Mouse (Mus musculus): ENCODE results near the gene Ilk.

Gene Ilk

GRCm38 (mm10) chr7:105738948-105739347 is 2.6 kb downstream of the Ilk start:
- CTCF ChIA-PET = interaction anchor here in 2 of 4 experiments (0.7 to 1.2 kb wide), 2 partner anchors 39 to 88 kb away, joined by 3 to 6 read pairs; partner anchors contain the start of gene Dnhd1 (in 1 of the 2)

GRCm38 (mm10) chr7:105740089-105740795 is 3.9 kb downstream of the Ilk start:
- CTCF ChIA-PET = no interaction called here
- POLR2A ChIA-PET = interaction anchor here in 3 of 4 experiments (0.8 to 10.9 kb wide), 8 partner anchors 8 to 89 kb away, joined by 3 to 185 read pairs (median 6); partner anchors contain the start of genes Mrpl17 (in 2 of the 3), Tpp1 (in 2 of the 3) and Dnhd1 (in 1 of the 3)

More at GRCm38 (mm10) chr7:105738948-105739347, 2.6 kb downstream of the Ilk start:
- POLR2A ChIA-PET = interaction anchor here (0.7 to 10.9 kb wide), 13 partner anchors 9 to 1425 kb away, joined by 3 to 185 read pairs (median 6); partner anchors contain the start of genes Mrpl17 (in 2 of the 4), Tpp1 (in 2 of the 4), Arfip2 (in 1 of the 4) and Dnhd1 (in 1 of the 4)

- POLR2A ChIA-PET = interaction anchor here in 3 of 4 experiments (0.8 to 10.9 kb wide), 6 partner anchors 13 to 70 kb away, joined by 3 to 185 read pairs (median 11); partner anchors contain the start of genes Mrpl17 (in 2 of the 3) and Tpp1 (in 2 of the 3)
- CTCF ChIA-PET = no interaction called here
These were observed 4.5 kb downstream of the Ilk start for GRCm38 (mm10) chr7:105740851-105741250.

- ChIA-PET POLR2A (interaction anchor here in 2 of 4 experiments (0.9 to 10.9 kb wide), 5 partner anchors 12 to 69 kb away, joined by 3 to 185 read pairs (median 7); partner anchors contain the start of genes Mrpl17 (in 2 of the 2) and Tpp1 (in 2 of the 2)), CTCF (interaction anchor here in 1 of 4 experiments (1.8 kb wide), 1 partner anchor 10 kb away, joined by 5 read pairs; the partner anchor contains the start of gene Tpp1)
These were observed 5.6 kb downstream of the Ilk start for GRCm38 (mm10) chr7:105741978-105742377.

GRCm38 (mm10) chr7:105742539-105743215 is 6.3 kb downstream of the Ilk start:
- CTCF ChIA-PET = interaction anchor here in 2 of 4 experiments (1.3 to 1.8 kb wide), 2 partner anchors 9 to 67 kb away, joined by 3 to 5 read pairs; partner anchors contain the start of gene Tpp1 (in 1 of the 2)
- POLR2A ChIA-PET = interaction anchor here in 3 of 4 experiments (0.9 to 10.9 kb wide), 12 partner anchors 10 to 345 kb away, joined by 3 to 185 read pairs (median 15); partner anchors contain the start of genes Tpp1 (in 3 of the 3), Arfip2 (in 2 of the 3), Gm45799 (in 2 of the 3) and Mrpl17 (in 2 of the 3)

- ChIA-PET POLR2A (interaction anchor here (0.9 to 10.9 kb wide), 29 partner anchors 7 to 346 kb away, joined by 3 to 185 read pairs (median 5); partner anchors contain the start of genes Mrpl17 (in 3 of the 4), Tpp1 (in 3 of the 4), Arfip2 (in 2 of the 4) and Gm45799 (in 2 of the 4)), CTCF (interaction anchor here in 3 of 4 experiments (1.0 to 1.8 kb wide), 7 partner anchors 9 to 93 kb away, joined by 3 to 7 read pairs (median 4); partner anchors contain the start of genes Dnhd1 (in 2 of the 3), Mrpl17 (in 1 of the 3) and Tpp1 (in 1 of the 3))
These were observed 7.0 kb downstream of the Ilk start for GRCm38 (mm10) chr7:105743246-105743925.

- ChIA-PET POLR2A (interaction anchor here (0.5 to 10.9 kb wide), 33 partner anchors 8 to 1436 kb away, joined by 3 to 185 read pairs (median 5); partner anchors contain the start of genes Mrpl17 (in 3 of the 4), Tpp1 (in 3 of the 4), Arfip2 (in 2 of the 4) and Gm45799 (in 2 of the 4)), CTCF (interaction anchor here in 3 of 4 experiments (0.6 to 1.8 kb wide), 9 partner anchors 8 to 187 kb away, joined by 3 to 7 read pairs (median 4); partner anchors contain the start of genes Dnhd1 (in 3 of the 3), Mrpl17 (in 1 of the 3) and Tpp1 (in 1 of the 3))
These were observed 7.7 kb downstream of the Ilk start, which contains the start of gene Taf10 for GRCm38 (mm10) chr7:105743926-105744590. TSS of gene Taf10 (minus strand) at chr7:105744361.

- ChIA-PET CTCF (interaction anchor here in 1 of 4 experiments (0.6 kb wide), 1 partner anchor 20 kb away, joined by 4 read pairs; no protein-coding TSS in a partner anchor), POLR2A (interaction anchor here in 3 of 4 experiments (1.0 to 6.9 kb wide), 5 partner anchors 8 to 63 kb away, joined by 3 to 62 read pairs (median 4); partner anchors contain the start of genes Ilk (in 2 of the 3), Mrpl17 (in 1 of the 3) and Rrp8 (in 1 of the 3))
These were observed 11.4 kb downstream of the Ilk start for GRCm38 (mm10) chr7:105747776-105748175.

- ChIA-PET CTCF (interaction anchor here in 3 of 4 experiments (0.7 to 2.4 kb wide), 6 partner anchors 9 to 101 kb away, joined by 3 to 10 read pairs (median 4); partner anchors contain the start of gene Dnhd1 (in 3 of the 3)), POLR2A (interaction anchor here (0.6 to 9.5 kb wide), 57 partner anchors 8 to 1457 kb away, joined by 3 to 185 read pairs (median 5); partner anchors contain the start of genes Ilk (in 4 of the 4), Fam160a2 (in 3 of the 4), Mrpl17 (in 3 of the 4) and Rrp8 (in 3 of the 4))
These were observed 15.4 kb downstream of the Ilk start, which contains the start of gene Tpp1 for GRCm38 (mm10) chr7:105751491-105752433. TSS of gene Tpp1 (minus strand) at chr7:105752235.

- CTCF ChIA-PET = interaction anchor here (0.7 to 2.4 kb wide), 8 partner anchors 9 to 353 kb away, joined by 3 to 10 read pairs (median 4); partner anchors contain the start of genes Dnhd1 (in 3 of the 4) and Fam160a2 (in 1 of the 4)
These were observed 16.3 kb downstream of the Ilk start for GRCm38 (mm10) chr7:105752716-105753115.

GRCm38 (mm10) chr7:105753281-105753680 is 16.9 kb downstream of the Ilk start:
- POLR2A ChIA-PET = interaction anchor here (1.0 to 9.5 kb wide), 23 partner anchors 9 to 353 kb away, joined by 3 to 185 read pairs (median 13); partner anchors contain the start of genes Taf10 (in 4 of the 4), Ilk (in 3 of the 4), Rrp8 (in 3 of the 4) and Mrpl17 (in 2 of the 4)

More at GRCm38 (mm10) chr7:105752716-105753115, 16.3 kb downstream of the Ilk start:
- POLR2A ChIA-PET = interaction anchor here (0.6 to 9.5 kb wide), 50 partner anchors 9 to 1457 kb away, joined by 3 to 185 read pairs (median 6); partner anchors contain the start of genes Ilk (in 4 of the 4), Taf10 (in 4 of the 4), Mrpl17 (in 3 of the 4) and Rrp8 (in 3 of the 4)

GRCm38 (mm10) chr7:105761813-105762484 is 25.6 kb downstream of the Ilk start:
- POLR2A ChIA-PET = interaction anchor here (0.5 to 4.1 kb wide), 22 partner anchors 8 to 213 kb away, joined by 3 to 35 read pairs (median 4); partner anchors contain the start of genes Tpp1 (in 4 of the 4), Taf10 (in 3 of the 4), Dnhd1 (in 2 of the 4) and Mrpl17 (in 2 of the 4)
- CTCF ChIA-PET = interaction anchor here in 2 of 4 experiments (1.1 to 1.4 kb wide), 3 partner anchors 9 to 111 kb away, joined by 3 to 4 read pairs (median 3); partner anchors contain the start of genes Dnhd1 (in 1 of the 2), Mrpl17 (in 1 of the 2) and Tpp1 (in 1 of the 2)

More at GRCm38 (mm10) chr7:105753281-105753680, 16.9 kb downstream of the Ilk start:
- CTCF ChIA-PET = interaction anchor here in 3 of 4 experiments (0.8 to 2.2 kb wide), 5 partner anchors 8 to 354 kb away, joined by 3 to 8 read pairs (median 4); partner anchors contain the start of genes Fam160a2 (in 1 of the 3) and Mrpl17 (in 1 of the 3)

GRCm38 (mm10) chr7:105762517-105763270 is 26.3 kb downstream of the Ilk start:
- CTCF ChIA-PET = interaction anchor here in 2 of 4 experiments (1.4 kb wide), 2 partner anchors 48 to 112 kb away, joined by 3 read pairs; partner anchors contain the start of genes Dnhd1 (in 1 of the 2) and Mrpl17 (in 1 of the 2)
- POLR2A ChIA-PET = interaction anchor here (0.7 to 4.1 kb wide), 14 partner anchors 9 to 112 kb away, joined by 3 to 35 read pairs (median 4); partner anchors contain the start of genes Tpp1 (in 4 of the 4), Mrpl17 (in 2 of the 4), Taf10 (in 2 of the 4) and Dnhd1 (in 1 of the 4)
